Mouse (Mus musculus): ENCODE measurements around the gene Ifna5.
"Not testable (repeated sequence)": the region's sequence is repeated elsewhere in the genome, so short reads cannot be mapped to it uniquely, and the experiment has no call there.

Ifna5 gene

DNA sequence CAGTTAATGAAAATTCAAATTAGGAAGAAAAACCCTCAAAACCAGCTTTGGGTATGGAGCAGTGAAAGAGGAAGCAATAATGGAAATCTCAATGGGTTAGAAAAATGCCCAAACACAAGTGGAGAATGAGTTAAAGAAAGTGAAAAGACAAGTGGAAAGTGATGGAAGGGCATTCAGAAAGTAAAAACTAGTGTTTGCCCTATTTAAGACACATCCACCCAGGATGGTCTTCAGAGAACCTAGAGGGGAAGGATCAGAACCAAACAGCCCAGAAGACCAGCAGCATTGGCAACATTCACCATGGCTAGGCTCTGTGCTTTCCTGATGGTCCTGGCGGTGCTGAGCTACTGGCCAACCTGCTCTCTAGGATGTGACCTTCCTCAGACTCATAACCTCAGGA lies at the start of gene Ifna5:
Ifna5 (plus strand) TSS at position 301 of the 400 bp plus-strand sequence.
- DNase-seq (ENCODE audit: low spot score) = not testable (repeated sequence)

DNA sequence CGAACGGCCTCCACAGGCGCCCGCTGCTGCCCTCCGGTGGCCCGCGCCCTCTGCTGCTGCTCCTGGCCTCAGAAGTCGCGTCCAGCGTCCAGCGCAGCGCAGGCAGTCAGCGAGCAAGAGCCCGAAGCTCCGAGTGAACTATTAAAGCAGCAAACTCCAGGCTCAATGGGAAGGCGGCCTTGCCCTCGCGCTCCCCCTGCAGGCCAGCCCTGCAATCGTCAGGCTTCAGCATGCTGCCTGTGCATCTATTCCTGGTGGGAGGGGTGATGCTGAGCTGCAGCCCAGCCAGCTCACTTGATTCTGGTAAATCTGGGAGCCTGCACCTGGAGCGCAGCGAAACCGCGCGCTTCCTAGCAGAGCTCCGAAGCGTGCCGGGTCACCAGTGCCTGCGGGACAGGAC lies 46.9 kb upstream of the Ifna5 start, which contains the start of gene Gm13277:
Gm13277 (plus strand) TSS at position 231 of the 400 bp plus-strand sequence.
- DNase-seq (ENCODE audit: low spot score) = not testable (repeated sequence)

- DNase-seq (ENCODE audit: low spot score) = not testable (repeated sequence)
Observed at GRCm38 (mm10) chr4:88791250-88791649, 44.1 kb upstream of the Ifna5 start, which contains the start of gene Gm13278. Gm13278 (plus strand) TSS chr4:88791550.

DNA sequence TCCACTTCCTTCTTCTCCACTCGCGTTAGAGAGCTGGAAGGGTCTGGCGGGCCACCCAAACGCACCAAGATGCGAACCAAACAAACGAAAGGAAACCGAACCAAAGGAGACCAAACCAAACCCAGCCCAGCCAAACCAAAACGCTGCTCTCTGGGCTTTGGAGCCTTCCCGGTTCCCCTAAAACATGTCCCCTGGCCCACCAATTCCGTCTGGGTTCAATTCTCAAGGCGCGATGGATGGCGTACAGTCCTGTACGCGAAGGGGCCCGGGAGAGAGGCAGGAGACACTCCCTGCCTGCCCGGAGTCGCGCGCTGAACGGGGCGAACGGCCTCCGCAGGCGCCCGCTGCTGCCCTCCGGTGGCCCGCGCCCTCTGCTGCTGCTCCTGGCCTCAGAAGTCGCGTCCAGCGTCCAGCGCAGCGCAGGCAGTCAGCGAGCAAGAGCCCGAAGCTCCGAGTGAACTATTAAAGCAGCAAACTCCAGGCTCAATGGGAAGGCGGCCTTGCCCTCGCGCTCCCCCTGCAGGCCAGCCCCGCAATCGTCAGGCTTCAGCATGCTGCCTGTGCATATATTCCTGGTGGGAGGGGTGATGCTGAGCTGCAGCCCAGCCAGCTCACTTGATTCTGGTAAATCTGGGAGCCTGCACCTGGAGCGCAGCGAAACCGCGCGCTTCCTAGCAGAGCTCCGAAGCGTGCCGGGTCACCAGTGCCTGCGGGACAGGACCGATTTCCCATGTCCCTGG lies 41.2 kb upstream of the Ifna5 start, which contains the start of gene Gm13275:
Gm13275 (plus strand) TSS at position 552 of the 740 bp plus-strand sequence.
- not testable (repeated sequence) for DNase-seq (ENCODE audit: low spot score)

- DNase-seq (ENCODE audit: low spot score) = not testable (repeated sequence)
Observed at GRCm38 (mm10) chr4:88797097-88797496, 38.2 kb upstream of the Ifna5 start, which contains the start of gene Gm13279. Gm13279 (plus strand) TSS chr4:88797397.

DNA sequence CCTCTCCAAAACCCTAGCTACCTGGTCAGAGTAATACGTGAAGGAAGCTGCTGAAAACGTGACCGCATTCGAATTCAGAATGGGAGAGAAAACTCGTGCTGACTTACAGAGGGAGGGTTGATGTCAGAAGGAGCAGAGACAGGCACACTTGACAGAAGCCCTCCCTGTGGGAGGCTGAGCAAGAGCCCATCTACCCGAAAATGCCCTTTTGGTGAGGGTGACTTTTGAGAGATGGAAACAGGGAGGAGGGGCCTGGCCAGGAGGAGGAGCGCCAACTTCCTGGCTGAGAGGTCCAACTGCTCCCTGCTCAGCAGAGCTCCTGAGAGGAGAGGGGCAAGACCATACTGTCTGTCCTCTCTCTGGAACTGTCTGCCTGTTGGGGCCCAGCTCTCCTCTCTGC lies 36.0 kb upstream of the Ifna5 start, which contains the start of gene Gm13285:
Gm13285 (plus strand) TSS at position 301 of the 400 bp plus-strand sequence.
- DNase-seq (ENCODE audit: low spot score) = not testable (repeated sequence)

DNA sequence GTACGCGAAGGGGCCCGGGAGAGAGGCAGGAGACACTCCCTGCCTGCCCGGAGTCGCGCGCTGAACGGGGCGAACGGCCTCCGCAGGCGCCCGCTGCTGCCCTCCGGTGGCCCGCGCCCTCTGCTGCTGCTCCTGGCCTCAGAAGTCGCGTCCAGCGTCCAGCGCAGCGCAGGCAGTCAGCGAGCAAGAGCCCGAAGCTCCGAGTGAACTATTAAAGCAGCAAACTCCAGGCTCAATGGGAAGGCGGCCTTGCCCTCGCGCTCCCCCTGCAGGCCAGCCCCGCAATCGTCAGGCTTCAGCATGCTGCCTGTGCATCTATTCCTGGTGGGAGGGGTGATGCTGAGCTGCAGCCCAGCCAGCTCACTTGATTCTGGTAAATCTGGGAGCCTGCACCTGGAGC lies 32.4 kb upstream of the Ifna5 start, which contains the start of gene Gm13287:
Gm13287 (plus strand) TSS at position 301 of the 400 bp plus-strand sequence.
- DNase-seq (ENCODE audit: low spot score) = not testable (repeated sequence)

DNA sequence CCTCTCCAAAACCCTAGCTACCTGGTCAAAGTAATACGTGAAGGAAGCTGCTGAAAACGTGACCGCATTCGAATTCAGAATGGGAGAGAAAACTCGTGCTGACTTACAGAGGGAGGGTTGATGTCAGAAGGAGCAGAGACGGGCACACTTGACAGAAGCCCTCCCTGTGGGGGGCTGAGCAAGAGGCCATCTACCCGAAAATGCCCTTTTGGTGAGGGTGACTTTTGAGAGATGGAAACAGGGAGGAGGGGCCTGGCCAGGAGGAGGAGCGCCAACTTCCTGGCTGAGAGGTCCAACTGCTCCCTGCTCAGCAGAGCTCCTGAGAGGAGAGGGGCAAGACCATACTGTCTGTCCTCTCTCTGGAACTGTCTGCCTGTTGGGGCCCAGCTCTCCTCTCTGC lies 30.1 kb upstream of the Ifna5 start, which contains the start of gene Gm13288:
Gm13288 (plus strand) TSS at position 301 of the 400 bp plus-strand sequence.
- DNase-seq (ENCODE audit: low spot score) = not testable (repeated sequence)

DNA sequence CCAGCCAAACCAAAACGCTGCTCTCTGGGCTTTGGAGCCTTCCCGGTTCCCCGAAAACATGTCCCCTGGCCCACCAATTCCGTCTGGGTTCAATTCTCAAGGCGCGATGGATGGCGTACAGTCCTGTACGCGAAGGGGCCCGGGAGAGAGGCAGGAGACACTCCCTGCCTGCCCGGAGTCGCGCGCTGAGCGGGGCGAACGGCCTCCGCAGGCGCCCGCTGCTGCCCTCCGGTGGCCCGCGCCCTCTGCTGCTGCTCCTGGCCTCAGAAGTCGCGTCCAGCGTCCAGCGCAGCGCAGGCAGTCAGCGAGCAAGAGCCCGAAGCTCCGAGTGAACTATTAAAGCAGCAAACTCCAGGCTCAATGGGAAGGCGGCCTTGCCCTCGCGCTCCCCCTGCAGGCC lies 29.6 kb upstream of the Ifna5 start:
- DNase-seq (ENCODE audit: low spot score) = not testable (repeated sequence)

- DNase-seq (ENCODE audit: low spot score) = no peak
Observed at GRCm38 (mm10) chr4:88815928-88816327, 19.4 kb upstream of the Ifna5 start, which contains the start of gene Ifna7. Ifna7 (plus strand) TSS chr4:88816228.

DNA sequence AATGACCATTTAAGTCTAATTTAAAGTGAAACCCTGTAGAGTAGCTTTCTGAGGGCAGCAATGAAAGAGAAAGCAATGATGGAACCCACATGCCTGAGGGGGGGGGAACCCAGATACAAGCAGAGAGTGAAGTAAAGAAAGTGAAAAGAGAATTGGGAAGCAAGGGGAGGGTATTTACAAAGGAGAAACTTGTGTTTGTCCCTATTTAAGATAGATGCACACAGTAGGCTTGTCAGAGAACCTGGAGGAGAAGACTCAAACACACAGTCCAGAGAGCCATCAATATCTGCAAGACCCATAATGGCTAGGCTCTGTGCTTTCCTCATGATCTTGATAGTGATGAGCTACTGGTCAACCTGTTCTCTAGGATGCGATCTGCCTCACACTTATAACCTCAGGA lies 15.7 kb upstream of the Ifna5 start, which contains the start of gene Ifna11:
Ifna11 (plus strand) TSS at position 301 of the 400 bp plus-strand sequence.
- no peak for DNase-seq (ENCODE audit: low spot score)

DNA sequence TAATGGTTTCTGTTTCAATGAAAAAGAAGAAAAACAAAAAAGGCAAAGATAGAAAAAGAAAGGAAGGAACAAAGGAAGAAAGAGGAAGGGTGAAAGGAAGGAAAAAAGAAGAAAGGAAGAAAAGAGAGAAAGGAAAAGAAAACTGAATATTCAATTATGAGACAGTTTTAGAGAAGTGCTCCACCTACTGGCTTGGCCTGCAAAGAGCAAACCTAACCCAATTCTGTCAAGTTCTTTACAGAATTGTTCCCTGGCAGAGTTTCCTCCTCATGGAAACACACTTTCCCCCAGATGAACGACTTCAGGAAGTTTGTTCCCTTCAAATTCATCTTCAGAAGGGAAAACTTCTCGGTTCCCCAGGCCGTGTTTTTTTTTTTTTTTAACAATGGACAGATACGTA lies 12.3 kb upstream of the Ifna5 start:
- DNase-seq (ENCODE audit: low spot score) = peak; percentile 48

- DNase-seq (ENCODE audit: low spot score) = not testable (repeated sequence)
Observed at GRCm38 (mm10) chr4:88827116-88827515, 8.2 kb upstream of the Ifna5 start, which contains the start of gene Ifna6. Ifna6 (plus strand) TSS chr4:88827416.

GRCm38 (mm10) chr4:88830523-88830922 lies 4.8 kb upstream of the Ifna5 start:
- DNase-seq (ENCODE audit: low spot score) = peak; percentile 42

- peak; percentile 60 for DNase-seq (ENCODE audit: low spot score)
Observed at GRCm38 (mm10) chr4:88838828-88839227, 3.5 kb downstream of the Ifna5 start.

DNA sequence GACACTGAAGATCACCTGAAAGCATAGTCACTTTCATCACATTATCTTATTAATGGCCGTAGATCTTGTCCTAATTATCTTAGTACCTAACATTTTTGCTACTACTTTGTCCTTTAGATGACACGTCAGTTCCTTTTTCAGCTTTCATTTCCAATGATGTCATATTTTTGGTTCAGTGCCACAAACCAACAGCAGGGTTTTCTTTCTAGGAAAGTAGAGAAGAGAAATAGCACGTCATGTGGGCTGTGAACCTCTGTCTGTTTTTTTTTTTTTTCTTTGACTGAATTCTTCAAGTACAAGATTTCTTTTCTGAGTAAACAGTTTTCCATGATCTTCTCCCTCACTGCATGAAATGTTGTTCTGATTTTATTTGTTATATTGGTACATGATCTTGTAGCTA lies 4.7 kb downstream of the Ifna5 start:
- DNase-seq (ENCODE audit: low spot score) = no peak

- no peak for DNase-seq (ENCODE audit: low spot score)
Observed at GRCm38 (mm10) chr4:88841438-88841911, 6.2 kb downstream of the Ifna5 start, which contains the start of gene Ifna4. Ifna4 (plus strand) TSS chr4:88841861.

DNA sequence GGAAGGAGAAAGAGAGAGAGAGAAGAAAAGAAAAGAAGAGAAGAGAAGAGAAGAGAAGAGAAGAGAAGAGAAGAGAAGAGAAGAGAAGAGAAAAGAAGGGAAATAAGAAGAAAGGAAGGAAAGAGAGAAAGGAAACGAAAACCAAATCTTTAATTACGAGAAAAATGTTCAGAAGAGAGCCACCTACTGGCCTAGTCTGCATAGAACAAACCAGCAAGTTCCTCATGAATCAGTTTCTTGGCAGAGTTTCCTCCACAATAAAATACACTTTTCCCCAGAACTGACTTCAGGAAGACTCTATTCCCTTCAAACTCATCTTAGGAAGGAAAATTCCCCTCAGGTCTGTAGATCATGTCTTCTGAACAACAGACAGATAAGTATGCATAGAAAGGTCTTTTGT lies 10.0 kb downstream of the Ifna5 start:
- no peak for DNase-seq (ENCODE audit: low spot score)

DNA sequence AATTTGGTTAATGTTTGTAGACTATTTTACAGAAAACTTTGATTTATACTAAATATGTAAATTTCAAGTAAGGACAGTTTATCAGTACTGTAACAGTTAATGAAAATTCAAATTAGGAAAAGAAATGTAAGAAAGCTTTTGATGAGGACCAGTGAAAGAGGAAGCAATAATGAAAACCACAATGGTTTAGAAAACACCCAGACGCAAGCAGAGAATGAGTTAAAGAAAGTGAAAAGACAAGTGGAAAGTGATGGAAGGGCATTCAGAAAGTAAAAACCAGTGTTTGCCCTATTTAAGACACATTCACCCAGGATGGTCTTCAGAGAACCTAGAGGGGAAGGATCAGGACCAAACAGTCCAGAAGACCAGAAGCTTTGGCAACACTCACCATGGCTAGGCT lies 14.4 kb downstream of the Ifna5 start, which contains the start of gene Ifna1:
Ifna1 (plus strand) TSS at position 390 of the 400 bp plus-strand sequence.
- DNase-seq (ENCODE audit: low spot score) = no peak

DNA sequence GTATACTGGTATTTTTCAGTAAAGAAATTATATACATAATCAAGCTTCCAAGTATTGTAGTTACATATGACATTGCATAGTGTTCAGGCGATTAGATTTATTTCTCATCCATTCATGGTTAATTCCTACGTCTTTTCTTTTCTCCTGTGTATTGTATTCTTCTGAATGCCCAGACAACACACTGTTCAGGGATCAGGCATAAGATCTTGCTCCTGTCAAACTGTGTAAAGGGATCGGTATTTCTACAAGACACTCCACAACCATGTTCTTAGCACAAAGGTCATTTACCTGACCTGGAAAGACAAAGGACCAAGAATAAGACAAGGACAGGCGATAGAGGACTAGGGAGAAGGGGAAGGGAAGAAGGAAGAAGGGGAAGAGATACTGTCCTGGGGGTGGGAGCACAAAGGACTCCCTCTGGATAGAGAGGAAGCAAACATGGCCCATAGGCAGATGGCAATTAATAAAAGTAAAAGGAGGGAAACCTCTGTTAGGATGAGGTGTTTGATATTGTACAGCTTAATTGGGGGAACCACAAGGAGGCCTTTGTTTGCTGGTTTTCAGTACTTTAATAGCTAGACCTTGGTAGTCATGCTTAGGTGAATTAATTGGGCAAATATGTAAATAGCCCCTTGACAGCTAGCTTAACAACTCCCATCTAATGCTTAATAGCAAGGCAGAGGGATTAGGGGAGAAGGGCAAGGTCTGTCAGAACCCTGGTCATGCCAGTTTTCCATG lies 15.9 kb downstream of the Ifna5 start:
- no peak for DNase-seq (ENCODE audit: low spot score)

GRCm38 (mm10) chr4:88859214-88859613 lies 23.9 kb downstream of the Ifna5 start:
- DNase-seq (ENCODE audit: low spot score) = no peak

DNA sequence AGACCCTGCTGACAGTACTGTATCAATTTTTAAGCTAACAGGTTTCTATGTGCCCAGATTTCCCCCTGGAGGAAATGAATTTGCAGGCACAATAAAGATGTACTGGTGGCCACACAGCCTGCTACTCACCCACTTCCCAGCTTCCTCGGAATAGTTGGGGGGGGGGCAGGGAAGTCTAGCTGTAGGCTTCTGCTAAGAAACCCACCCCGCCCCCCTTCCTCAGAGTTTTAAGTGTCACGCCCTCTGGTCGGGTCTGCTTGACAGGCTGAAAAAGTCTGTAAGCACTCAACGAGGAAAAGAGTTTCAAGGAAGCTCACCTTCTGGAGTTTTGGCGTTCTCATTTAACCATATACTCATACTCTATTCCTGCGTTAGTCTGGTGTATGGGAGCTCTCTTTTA lies 28.0 kb downstream of the Ifna5 start:
- no peak for DNase-seq (ENCODE audit: low spot score)

Measured in retina, embryonic 14.5 days (tissue).